Mouse (Mus musculus): ENCODE measurements around the gene Gm38655.
"Not testable (repeated sequence)": the region's sequence is repeated elsewhere in the genome, so short reads cannot be mapped to it uniquely, and the experiment has no call there.

The Gm38655 gene

GRCm38 (mm10) chr17:25175411-25175810 lies at the start of gene Gm38655:
Gm38655 (minus strand) TSS chr17:25175471.
- DNase-seq (ENCODE audit: low read depth, low spot score), result no peak

- DNase-seq (ENCODE audit: low read depth, low spot score), result no peak
These were observed 49.4 kb upstream of the Gm38655 start for GRCm38 (mm10) chr17:25224586-25225222.

- peak; percentile 10 for DNase-seq (ENCODE audit: low read depth, low spot score)
These were observed 47.8 kb upstream of the Gm38655 start for GRCm38 (mm10) chr17:25222951-25223601.

GRCm38 (mm10) chr17:25222504-25222940 lies 47.3 kb upstream of the Gm38655 start:
- DNase-seq (ENCODE audit: low read depth, low spot score), result not testable (repeated sequence)

GRCm38 (mm10) chr17:25221821-25222503 lies 46.7 kb upstream of the Gm38655 start:
- DNase-seq (ENCODE audit: low read depth, low spot score), result peak; percentile 57

- no peak for DNase-seq (ENCODE audit: low read depth, low spot score)
These were observed 45.5 kb upstream of the Gm38655 start for GRCm38 (mm10) chr17:25220746-25221145.

GRCm38 (mm10) chr17:25219492-25220295 lies 44.4 kb upstream of the Gm38655 start:
- DNase-seq (ENCODE audit: low read depth, low spot score), result no peak

- DNase-seq (ENCODE audit: low read depth, low spot score), result peak; percentile 66
These were observed 43.7 kb upstream of the Gm38655 start for GRCm38 (mm10) chr17:25218967-25219366.

- no peak for DNase-seq (ENCODE audit: low read depth, low spot score)
These were observed 40.2 kb upstream of the Gm38655 start for GRCm38 (mm10) chr17:25215431-25215830.

GRCm38 (mm10) chr17:25211705-25212104 lies 36.4 kb upstream of the Gm38655 start:
- DNase-seq (ENCODE audit: low read depth, low spot score), result peak; percentile 88

- peak; percentile 19 for DNase-seq (ENCODE audit: low read depth, low spot score)
These were observed 35.6 kb upstream of the Gm38655 start for GRCm38 (mm10) chr17:25210680-25211466.

- no peak for DNase-seq (ENCODE audit: low read depth, low spot score)
These were observed 34.7 kb upstream of the Gm38655 start for GRCm38 (mm10) chr17:25210006-25210405.

- DNase-seq (ENCODE audit: low read depth, low spot score), result no peak
These were observed 27.1 kb upstream of the Gm38655 start for GRCm38 (mm10) chr17:25202401-25202800.

- peak; percentile 31 for DNase-seq (ENCODE audit: low read depth, low spot score)
These were observed 13.8 kb upstream of the Gm38655 start for GRCm38 (mm10) chr17:25189091-25189490.

- DNase-seq (ENCODE audit: low read depth, low spot score), result peak; percentile 59
These were observed 13.1 kb upstream of the Gm38655 start, which contains the start of gene Unkl for GRCm38 (mm10) chr17:25188150-25189031. Unkl (plus strand) TSS chr17:25188397.

- DNase-seq (ENCODE audit: low read depth, low spot score), result peak; percentile 26
These were observed 12.5 kb upstream of the Gm38655 start for GRCm38 (mm10) chr17:25187784-25188149.

GRCm38 (mm10) chr17:25184961-25185360 lies 9.7 kb upstream of the Gm38655 start:
- DNase-seq (ENCODE audit: low read depth, low spot score), result peak; percentile 37

- DNase-seq (ENCODE audit: low read depth, low spot score), result peak; percentile 99
These were observed 8.9 kb upstream of the Gm38655 start, which contains the start of gene BC003965 for GRCm38 (mm10) chr17:25184129-25184691. BC003965 (plus strand) TSS chr17:25184554.

- peak; percentile 74 for DNase-seq (ENCODE audit: low read depth, low spot score)
These were observed 8.0 kb upstream of the Gm38655 start for GRCm38 (mm10) chr17:25183232-25183631.
